Mouse (Mus musculus) lung, postnatal 10 days (tissue): ENCODE results near the gene Gja8.

Experiments used
- DNase-seq: peaks from one replicate; pipeline ENCODE4 v3.0.0; 2021

Gja8 gene

DNA sequence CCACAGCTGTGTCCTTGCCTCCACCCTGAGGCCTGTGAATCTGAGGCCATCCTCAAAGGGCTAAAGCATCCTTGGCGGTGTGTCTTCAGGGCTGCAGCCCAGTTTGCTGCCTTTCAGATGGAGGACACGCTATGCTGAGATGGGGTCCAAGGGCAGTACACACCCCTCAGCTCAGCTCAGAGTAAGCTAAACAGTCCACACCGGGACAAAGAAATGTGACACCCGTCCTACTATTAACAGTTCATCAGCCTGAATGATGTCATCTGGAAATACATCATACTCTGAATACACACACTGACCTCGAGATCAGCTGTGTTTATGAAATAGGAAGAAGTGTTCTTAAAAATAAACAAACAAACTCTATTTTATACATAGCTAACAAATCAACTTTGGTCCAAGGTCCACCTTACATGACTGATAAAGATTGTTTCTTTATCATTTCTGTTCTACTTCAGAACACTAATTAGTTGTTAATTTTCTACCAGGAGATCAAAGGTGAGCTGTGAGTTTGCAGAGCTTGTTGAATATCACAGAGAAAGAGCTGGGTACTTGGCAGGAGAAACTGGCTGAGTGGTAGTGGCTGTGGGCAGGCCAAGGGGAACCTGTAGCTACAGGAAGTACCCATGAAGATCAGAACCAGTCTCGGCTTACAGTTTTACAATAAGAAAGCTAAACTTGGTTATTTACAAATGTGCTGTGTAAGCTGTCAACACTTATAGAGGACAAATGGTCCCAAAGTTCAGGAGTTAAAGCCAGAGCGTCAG lies 50.8 kb downstream of the Gja8 start:
- DNase-seq, result no peak

- no peak for DNase-seq
These were observed 53.3 kb downstream of the Gja8 start for GRCm38 (mm10) chr3:96872501-96872900.

DNA sequence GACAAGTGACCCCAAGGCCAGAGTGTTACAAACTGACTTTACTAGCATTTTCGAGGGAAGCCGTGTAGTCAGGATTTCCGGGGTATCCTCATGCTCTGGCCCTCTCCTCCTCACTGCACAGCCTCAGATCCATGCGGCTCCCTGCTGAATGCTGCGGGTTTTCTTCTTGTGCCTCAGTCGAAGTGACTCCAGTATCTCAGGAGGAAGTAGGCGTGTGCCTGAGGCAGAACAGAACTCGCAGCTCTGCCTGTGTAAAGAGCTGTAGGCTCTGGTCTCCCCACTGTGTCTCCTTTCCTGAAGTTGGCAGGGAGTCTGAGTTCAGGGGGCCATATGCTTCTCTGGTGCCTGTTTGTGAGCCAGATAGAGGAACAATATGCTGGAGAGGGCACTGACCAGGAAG lies 54.8 kb downstream of the Gja8 start:
- DNase-seq, result no peak

DNA sequence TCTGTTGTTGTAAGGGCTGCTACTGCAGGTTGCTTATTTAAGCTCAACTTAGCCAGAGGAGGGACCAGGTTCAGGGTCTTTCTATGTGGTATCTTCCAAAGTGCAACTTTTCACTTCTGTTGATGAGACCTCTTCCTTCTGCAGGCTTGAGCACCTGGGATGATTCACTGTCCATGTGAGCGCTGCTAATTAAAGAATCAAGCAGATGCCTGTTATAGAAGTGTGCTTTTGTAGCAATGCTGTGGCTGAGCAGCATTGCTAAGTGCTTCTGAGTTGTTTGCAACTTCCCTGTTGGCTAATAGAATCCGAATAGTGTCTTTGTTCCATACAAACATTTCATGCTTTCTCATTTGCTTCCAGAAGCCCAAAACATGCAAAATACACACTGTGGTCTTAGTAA lies 55.5 kb downstream of the Gja8 start:
- DNase-seq, result no peak

- no peak for DNase-seq
These were observed 56.7 kb downstream of the Gja8 start for GRCm38 (mm10) chr3:96869091-96869490.

DNA sequence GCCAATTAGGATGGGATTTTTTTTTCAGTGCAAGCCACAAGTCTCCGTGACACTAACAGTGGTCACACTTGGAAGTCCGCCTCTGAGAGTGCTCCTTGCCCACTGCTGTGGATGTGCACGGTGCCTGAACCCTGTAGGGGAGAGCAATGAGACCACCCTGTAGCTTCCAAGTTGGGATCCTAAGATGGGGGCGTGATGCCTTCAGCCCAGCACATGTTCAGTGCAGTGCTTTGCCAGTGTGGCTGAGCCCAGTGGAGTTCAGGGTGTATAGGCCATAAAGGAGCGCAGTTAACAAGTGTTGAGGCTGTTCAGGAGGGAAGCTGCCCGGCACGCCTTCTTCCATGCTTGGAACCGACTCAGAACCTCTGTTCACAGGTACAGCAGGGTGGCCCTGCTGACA lies 57.3 kb downstream of the Gja8 start:
- no peak for DNase-seq

DNA sequence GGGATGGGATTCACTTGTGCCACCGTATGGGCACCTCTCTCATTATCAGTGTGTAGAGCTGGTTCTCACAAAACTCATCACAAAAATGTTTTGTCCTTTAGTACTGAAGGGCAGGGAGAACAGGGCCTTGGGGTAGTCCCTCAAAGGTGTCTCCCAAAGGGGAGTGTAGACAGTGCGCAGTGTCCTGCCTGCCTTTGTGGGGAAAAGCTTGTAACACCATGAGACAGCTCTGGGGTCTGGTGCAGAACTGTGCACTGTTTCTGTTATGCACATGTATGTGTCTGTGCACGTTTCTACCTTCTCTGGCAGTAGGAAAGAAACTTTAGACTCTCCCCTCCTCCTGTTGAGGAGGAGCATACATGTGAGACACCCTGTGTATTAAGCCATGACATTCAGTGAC lies 58.0 kb downstream of the Gja8 start:
- DNase-seq, result no peak
